Comparison of ENCODE assay signal across 8 mouse cellular contexts in the genomic region with DNA sequence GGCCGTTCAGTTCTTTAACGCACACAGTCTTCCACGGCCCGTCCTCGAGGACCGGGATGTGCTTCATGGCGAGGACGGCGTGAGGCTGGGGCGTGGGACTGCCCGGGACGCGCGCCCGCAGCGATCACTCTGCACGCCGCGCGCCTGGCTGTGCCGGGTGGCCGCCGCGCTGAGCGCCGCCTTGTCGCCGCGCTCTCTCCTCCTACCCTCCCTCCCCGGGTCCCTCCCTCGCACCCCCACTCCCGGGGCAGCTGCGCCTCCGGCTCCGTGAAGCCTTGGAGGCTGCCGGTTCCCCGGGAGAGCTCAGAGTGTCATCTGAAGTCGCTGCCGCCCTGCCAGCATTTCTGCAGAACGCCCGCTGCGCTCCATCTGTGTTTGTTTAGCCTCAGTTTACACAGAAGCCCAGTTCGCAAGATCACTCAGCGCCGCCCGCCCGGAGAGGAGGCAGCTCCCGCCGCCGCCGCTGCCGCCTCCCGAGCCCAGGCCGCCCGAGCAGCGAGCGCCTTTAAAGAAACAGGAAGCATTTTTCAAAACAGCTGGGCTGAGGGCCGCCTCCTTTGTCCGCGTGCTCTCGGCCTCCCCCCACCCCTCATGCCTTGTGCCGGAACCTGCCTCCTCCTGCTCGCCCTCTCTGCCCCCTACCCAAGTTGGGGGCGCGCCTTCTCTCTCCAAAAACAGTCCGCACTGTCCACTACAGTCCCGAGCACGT. TPM values are rescaled to one million over a fixed set of nuclear protein-coding genes. Genes with fewer than 3 reads are reported as not detected.
DNase-seq lines count a peak whose midpoint lies in the region; ATAC-seq and TF ChIP-seq lines count a peak whose summit lies in the region.

A gene (minus strand): TSS at position 480 of the 709 bp plus-strand sequence.

- H3K27ac ChIP-seq in intestine, postnatal 0 days (ENCODE audit: low read depth, low read length), result no peak within 1 kb of the TSS
- no peak within 1 kb of the TSS for H3K27ac ChIP-seq in midbrain, embryonic 16.5 days (ENCODE audit: low read length)

- ATAC-seq in intestine, postnatal 0 days, result no peak
- ATAC-seq in midbrain, embryonic 16.5 days, result peak; percentile 46

- WGBS in intestine, postnatal 0 days, result 2% methylated on average over 67 of the region's 68 CpGs
- under 1% methylated on average over 68 of the region's 68 CpGs for WGBS in midbrain, embryonic 16.5 days

- peak within 1 kb of the TSS; percentile 42 for H3K9ac ChIP-seq in intestine, postnatal 0 days (ENCODE audit: low read depth, low read length)
- H3K9ac ChIP-seq in midbrain, embryonic 16.5 days (ENCODE audit: low read depth, low read length), result peak within 1 kb of the TSS; percentile 61

- H3K4me2 ChIP-seq in intestine, postnatal 0 days (replicated peaks; ENCODE audit: low read depth), result peak within 1 kb of the TSS; percentile 97
- peak within 1 kb of the TSS; percentile 94 for H3K4me2 ChIP-seq in midbrain, embryonic 16.5 days (ENCODE audit: low read length)

- H3K36me3 ChIP-seq in intestine, postnatal 0 days (ENCODE audit: control insufficient read depth, insufficient read depth), result no peaks in the 10 kb centered on the region
- no peaks in the 10 kb centered on the region for H3K36me3 ChIP-seq in midbrain, embryonic 16.5 days (ENCODE audit: control insufficient read depth, insufficient read depth, low read length)

- H3K4me1 ChIP-seq in intestine, postnatal 0 days (replicated peaks; ENCODE audit: control insufficient read depth, insufficient read depth, low read length), result no peaks in the 10 kb centered on the region
- peaks cover 19% of the 10 kb centered on the region for H3K4me1 ChIP-seq in midbrain, embryonic 16.5 days (ENCODE audit: control insufficient read depth, insufficient read depth, low read length)

- no peak for TF ChIP-seq CTCF in intestine, postnatal 0 days (IDR thresholded peaks at IDR 0.05; ENCODE audit: low read depth)

- peak; percentile 30 for DNase-seq in thymus, postnatal 14 days
- DNase-seq in thymus, postnatal 10 days (ENCODE audit: low spot score in 2 of 2), result no peak
- peak; percentile 82 for DNase-seq in embryo, embryonic 10.5 days (ENCODE audit: low spot score)
- DNase-seq in heart, adult 11 months, result peak; percentile 98
- peak; percentile 46 for DNase-seq in liver
- DNase-seq in urinary bladder, adult 2 months (ENCODE audit: low spot score), result peak; percentile 71

- no peaks in the 10 kb centered on the region for H3K9me3 ChIP-seq in intestine, postnatal 0 days (ENCODE audit: control insufficient read depth)
- no peaks in the 10 kb centered on the region for H3K9me3 ChIP-seq in midbrain, embryonic 16.5 days (replicated peaks; ENCODE audit: control insufficient read depth, low read length, poor library complexity, severe bottlenecking)

- peaks cover 48% of the 10 kb centered on the region for H3K27me3 ChIP-seq in intestine, postnatal 0 days (replicated peaks; ENCODE audit: control insufficient read depth, insufficient read depth, low read length)
- H3K27me3 ChIP-seq in midbrain, embryonic 16.5 days (ENCODE audit: control insufficient read depth, insufficient read depth, low read depth, low read length), result peaks cover 48% of the 10 kb centered on the region

- peak within 1 kb of the TSS; percentile 62 for H3K4me3 ChIP-seq in intestine, postnatal 0 days (ENCODE audit: low read depth, low read length)
- H3K4me3 ChIP-seq in midbrain, embryonic 16.5 days (ENCODE audit: low read depth, low read length), result peak within 1 kb of the TSS; percentile 61

RNA-seq across cellular contexts. Expression of the gene that starts here (rescaled TPM):
- 3.7 and 4.5 TPM in 2 replicates for polyA plus RNA-seq in intestine, postnatal 0 days (2015; fragmentation: Nextera tagmentation; extraction: Ambion mirVana)
- 1.8 and 2.1 TPM in 2 replicates for polyA plus RNA-seq in midbrain, embryonic 16.5 days (2015; fragmentation: Nextera tagmentation; extraction: Ambion mirVana)
- 20.2 and 24.1 TPM in 2 replicates for polyA plus RNA-seq in urinary bladder, adult 2 months (2012; rRNA removed)

Comparison
In these comparisons a context has a peak if more than half of its experiments do, and no peak if none do; other contexts are left out.
1. DNase-seq: peak in thymus, postnatal 14 days (single experiment), embryo, embryonic 10.5 days (single experiment), heart, adult 11 months (single experiment), liver (single experiment) and urinary bladder, adult 2 months (single experiment); none in thymus, postnatal 10 days (0 of 2).